Mouse (Mus musculus): ENCODE data around the gene Sfmbt2. TPM values are rescaled to one million over a fixed set of nuclear protein-coding genes. Genes with fewer than 3 reads are reported as not detected.
"Not testable (repeated sequence)": the region's sequence is repeated elsewhere in the genome, so short reads cannot be mapped to it uniquely, and the experiment has no call there.

The Sfmbt2 gene
- 1 to 10 TPM; 2.9 to 3.3 TPM for total RNA-seq (2021)
- long read RNA-seq = 0 reads

DNA sequence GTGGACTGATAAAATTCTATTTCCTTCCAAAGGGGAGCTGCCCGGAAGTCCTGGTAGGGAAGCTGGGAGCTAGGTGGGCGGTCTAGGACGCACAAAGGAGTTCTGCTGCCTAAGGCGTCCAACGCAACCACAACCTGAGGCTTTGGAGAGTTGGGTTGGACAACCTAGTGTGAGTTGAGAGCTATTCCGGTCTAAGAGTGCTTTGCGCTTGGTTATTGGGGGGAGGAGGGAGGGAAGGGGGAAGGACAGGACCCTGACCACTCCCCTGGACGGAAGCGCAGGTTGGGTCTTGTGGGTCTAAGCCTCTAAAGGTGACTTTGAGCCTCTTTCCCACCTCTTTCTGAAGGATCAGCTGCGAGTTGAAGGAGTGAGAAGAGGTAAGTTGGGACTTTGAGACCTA lies at the start of gene Sfmbt2:
Gene Sfmbt2, plus strand, starts transcription at position 335 of the 400 bp plus-strand sequence.
- no peak for DNase-seq (ENCODE audit: low spot score in 2 of 2)

DNA sequence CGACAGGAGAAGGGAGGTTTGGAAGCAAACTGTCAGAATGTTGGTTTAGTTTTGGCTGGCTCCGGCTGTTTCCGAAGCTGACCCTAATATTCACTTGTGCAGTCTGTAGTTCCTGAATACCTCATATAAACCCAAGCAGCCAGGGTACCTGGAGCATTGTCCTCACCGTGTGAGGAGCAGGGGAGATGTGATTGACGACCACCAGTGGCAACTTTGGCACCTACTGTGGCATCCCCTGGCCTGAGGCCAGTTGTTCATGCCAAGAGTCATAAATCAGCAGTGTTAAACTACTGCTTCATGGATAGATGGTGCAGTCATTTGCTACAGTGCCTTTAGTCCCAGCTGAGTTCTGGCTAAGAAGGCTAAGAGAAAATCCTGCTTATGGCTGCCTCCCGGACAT lies 49.2 kb upstream of the Sfmbt2 start:
- DNase-seq (ENCODE audit: low spot score in 2 of 2) = no peak

DNA sequence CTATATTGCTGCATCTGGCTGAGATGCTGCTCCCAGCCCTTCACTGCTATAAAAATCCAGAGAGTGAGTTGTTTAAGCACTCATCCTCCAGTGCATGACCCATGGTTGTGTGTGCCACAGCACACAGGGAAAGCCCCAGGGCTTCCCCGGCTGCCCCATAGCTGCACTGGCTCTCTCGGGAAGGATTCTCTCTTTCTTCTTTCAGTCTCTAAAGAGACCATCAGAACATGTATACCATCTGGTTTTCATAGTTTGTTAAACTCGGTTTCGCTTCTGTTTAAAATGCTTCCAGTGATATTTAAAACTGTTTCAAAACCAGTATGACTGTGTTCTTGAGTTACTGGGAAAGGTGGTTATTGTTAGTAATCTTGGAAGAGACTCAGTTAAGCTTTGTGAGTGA lies 47.1 kb upstream of the Sfmbt2 start:
- no peak for DNase-seq (ENCODE audit: low spot score in 2 of 2)

DNA sequence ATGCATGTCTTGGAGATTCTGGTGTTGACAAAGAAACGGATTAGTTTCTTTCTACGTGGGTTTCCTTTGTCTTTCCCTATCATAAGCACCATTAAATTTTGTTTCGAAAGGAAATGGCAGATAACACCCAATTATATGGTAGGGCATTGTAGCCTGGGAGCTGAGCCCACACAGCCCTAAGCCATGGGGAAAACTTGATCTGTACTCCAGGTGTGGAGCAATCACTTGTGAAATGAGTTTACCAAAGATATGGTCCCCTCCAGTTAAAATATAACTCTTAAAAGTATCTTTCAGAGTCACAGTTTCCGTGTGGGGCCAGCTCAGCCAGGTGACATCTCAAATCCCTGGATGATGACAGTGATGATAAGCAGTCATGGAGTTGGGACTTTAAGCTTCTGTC lies 45.3 kb upstream of the Sfmbt2 start:
- no peak for DNase-seq (ENCODE audit: low spot score in 2 of 2)

DNA sequence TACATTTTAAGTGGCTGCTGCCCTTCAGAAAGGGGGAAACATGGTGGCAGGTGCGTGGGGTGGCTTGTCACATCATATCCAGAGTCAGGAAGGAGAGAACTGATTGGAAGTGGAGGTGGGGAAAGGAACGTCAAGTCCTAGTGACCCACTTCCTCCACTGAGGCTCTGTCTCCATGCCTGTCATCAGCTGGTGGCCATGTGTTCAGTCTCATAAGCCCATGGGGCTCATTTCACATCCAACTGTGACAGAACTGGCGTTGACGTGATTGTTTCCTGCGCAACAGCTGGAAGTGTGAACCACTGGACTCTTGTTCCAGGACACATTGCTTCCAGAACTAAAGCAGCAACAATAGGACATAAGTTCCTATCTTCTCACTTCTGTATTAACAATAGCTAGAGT lies 40.1 kb upstream of the Sfmbt2 start:
- DNase-seq (ENCODE audit: low spot score in 2 of 2) = no peak

DNA sequence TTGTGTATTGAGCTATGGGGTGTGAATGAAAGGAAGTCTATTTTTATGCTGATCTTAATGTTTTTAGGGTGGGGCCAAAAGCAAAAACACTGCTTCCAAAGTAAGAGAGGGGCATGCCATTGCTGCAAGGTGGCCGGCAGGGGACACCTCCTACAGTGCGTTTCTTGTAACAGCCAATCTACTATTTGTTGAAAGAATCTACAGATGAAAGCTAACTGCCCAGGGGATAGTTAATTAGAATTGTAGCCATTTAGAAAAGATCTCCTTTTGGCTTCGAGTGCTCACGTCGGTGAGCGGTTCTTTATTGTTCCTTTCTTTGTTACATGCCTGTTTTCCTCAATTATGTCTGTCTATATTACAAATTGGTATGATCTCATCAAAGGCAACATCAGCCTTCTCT lies 36.0 kb upstream of the Sfmbt2 start:
- DNase-seq (ENCODE audit: low spot score in 2 of 2) = no peak

DNA sequence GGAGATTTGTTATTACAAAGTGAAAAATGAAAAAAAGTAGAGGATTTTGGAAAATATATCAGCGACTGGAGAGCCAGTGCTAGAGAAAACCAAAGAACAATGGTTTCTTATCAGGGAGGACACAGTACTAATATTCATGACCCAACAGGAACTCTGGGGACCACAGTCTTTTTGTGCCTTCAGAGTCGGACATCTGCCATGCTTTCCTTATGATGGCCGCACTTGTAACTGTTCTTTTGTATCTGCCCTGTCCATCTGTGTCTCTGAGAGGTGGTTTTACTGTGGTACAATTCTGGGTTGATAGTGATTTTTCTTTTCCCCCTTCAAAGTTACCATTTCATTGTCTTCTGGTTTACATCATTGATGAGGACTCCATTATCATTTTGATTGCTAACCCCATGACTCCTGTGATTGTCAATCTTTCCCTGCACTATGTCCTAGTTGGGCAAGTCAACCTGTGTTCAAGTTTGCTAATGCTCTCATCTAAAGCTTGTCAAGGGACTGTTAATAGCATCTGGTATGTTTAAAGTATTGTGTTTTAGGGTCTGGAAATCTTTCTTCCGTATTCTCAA lies 35.2 kb upstream of the Sfmbt2 start:
- DNase-seq (ENCODE audit: low spot score in 2 of 2) = no peak

DNA sequence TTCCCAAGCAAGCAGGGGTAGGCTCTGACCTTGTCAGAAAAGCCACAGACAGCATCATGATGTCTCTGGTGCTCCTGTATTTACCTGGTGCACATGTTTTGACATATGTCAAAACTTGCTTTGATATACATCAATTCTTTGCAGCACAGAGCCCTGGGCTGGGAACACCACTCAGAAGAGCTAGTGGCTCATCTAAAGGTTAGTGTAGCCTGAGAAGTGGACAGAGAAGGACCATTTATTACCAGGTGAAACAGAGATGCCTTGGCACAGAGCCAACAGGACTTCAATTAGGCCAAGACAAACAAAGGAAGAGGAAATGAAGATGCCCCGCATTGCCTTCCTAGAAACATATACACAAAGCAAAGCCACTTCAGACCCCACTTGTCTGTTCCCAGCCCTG lies 30.3 kb upstream of the Sfmbt2 start:
- DNase-seq (ENCODE audit: low spot score in 2 of 2) = no peak

DNA sequence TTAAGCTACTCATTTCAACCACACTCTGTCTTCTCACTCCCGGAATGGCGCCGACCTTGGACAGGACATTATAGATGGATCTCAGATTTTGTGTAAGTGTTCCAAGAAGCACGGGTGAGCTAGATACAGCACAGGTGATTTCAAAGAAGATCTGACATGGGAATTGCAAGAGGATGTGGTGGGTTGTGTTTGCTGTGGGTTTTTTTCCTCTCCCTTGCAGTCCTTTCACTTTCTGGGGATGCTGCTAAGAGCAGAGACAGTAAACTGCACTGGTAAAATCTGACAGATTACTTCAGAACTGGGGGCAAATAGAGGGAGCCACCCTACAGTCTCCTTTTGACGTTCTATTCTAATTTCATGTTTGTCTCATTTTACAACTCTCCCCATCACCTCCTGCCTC lies 26.8 kb upstream of the Sfmbt2 start:
- no peak for DNase-seq (ENCODE audit: low spot score in 2 of 2)

DNA sequence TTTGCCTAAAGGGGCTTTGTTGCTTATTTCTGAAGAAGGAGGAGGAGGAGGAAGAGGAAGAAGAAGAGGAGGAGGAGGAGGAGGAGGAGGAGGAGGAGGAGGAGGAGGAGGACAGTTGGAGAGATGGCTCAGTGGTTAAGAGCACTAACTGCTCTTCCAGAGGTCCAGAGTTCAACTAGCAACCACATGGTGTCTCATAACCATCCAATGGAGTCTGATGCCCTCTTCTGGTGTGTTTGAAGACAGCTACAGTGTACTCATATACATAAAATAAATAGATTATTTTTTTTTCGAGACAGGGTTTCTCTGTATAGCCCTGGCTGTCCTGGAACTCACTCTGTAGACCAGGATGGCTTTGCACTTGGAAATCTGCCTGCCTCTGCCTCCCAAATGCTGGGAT lies 26.2 kb upstream of the Sfmbt2 start:
- not testable (repeated sequence) for DNase-seq (ENCODE audit: low spot score in 2 of 2)

DNA sequence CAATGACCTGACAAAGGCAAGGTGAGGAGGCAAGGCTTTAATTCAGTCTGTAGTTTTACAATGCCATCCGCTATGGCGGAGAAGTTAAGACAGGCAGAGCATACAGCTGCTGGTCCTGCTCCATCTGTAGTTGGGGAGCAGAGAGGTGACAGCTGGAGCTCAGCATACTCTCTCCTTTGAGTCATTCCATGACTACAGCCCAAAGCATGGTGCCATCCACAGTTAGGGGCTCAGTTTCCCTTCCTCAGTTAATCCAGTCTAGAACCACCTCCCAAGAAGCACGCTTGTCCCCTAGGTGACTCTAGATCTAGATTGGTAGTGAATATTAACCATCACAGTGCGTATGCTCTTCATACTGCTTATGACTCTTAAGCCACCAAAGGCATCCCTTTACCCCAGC lies 23.1 kb upstream of the Sfmbt2 start:
- no peak for DNase-seq (ENCODE audit: low spot score in 2 of 2)

DNA sequence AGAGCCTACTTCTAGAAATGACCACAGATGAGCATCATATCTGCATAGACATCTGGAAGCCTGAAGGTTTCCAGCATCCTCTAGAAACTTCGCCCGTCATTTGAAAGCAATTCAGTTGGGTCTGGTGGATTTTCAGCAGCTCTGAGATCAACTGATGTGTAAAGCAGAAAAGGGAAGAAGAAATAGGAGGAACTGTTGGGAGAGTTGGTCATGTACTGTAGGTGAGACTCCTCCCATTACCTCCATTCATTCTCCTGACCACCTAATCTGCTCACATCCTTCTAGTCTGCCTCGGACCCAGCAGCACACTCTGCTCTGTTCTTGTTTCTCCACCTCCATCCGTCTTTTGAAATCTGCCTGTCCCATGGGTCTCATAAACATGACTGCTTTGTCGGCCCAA lies 22.3 kb upstream of the Sfmbt2 start:
- DNase-seq (ENCODE audit: low spot score in 2 of 2) = no peak

DNA sequence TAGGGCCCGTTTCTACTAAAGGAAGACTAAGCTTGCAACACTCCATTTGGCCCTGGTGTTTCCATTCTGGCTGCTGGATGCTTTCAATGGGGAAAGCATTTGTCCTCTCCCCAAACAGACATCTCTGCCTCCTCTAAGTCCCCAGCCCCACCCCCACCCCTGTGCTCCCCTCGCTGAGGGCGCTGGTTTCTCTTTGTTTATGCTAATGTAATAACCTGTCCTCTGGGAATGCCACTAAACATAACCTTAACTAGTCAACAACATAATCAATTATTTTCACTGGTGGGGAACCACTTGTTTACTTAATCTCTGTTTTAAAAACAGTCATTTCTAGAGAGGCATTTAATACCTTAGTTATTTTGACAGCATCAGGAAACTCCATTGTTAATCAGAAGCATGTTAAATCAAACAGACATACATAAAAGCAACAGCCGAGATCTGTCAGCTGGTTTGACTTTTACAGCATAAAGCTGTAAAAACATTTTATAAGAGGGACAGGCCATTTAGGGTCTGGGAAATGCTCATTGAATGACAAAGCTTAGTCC lies 20.0 kb upstream of the Sfmbt2 start:
- no peak for DNase-seq (ENCODE audit: low spot score in 2 of 2)

DNA sequence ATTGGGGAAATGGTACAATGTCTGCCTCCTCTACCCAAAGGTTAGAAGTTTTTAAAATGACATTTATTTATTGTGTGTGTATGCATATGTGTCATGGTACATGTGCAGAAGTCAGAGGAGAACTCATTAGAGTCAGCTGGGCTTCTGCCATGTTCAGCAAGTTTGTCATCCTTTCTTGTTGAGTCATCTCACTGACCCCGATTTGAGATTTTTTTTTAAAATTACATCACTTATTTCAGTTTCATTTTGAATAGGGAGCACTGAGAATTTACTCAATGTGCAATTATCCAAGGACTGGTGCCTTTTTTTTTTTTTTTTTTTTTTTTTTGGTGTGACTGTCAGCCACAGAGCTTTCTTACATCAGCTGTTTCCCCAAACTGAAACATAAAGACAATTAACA lies 19.2 kb upstream of the Sfmbt2 start:
- no peak for DNase-seq (ENCODE audit: low spot score in 2 of 2)

DNA sequence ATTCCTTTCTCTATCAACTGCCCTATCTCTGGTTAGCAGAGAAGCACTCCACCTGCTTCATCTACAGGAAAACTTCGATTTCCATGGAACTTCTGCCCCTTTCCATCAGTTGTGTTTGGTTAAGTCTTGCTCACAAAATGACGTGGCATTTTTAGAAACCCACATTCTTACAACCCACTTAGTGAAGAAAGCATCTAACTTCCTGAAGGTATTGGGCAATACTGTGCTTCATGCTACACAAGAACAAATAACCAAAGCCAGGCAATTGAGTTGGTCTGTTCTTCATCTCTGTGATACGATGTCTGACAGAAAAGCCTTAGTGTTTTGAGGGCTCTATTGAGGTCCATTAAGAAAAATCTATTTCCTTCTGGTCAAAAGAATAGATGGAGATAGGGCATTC lies 17.4 kb upstream of the Sfmbt2 start:
- DNase-seq (ENCODE audit: low spot score in 2 of 2) = no peak

DNA sequence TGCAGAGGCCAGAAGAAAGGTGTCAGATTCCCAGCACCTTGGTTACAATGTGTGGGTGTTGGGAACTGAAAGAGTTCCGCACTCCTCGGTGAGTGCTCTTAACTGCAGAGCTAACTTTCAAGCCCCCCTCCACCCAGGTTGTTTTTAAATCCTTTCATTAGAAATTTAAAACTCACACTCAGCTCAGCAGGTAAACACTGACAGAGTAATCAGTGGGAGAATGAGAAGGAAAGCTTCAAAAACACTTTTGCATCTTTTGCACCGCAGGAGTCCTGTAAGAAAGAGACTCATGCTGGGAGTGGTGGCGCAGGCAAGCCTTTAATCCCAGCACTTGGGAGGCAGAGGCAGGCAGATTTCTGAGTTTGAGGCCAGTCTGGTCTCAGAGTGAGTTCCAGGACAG lies 16.4 kb upstream of the Sfmbt2 start:
- DNase-seq (ENCODE audit: low spot score in 2 of 2) = no peak

DNA sequence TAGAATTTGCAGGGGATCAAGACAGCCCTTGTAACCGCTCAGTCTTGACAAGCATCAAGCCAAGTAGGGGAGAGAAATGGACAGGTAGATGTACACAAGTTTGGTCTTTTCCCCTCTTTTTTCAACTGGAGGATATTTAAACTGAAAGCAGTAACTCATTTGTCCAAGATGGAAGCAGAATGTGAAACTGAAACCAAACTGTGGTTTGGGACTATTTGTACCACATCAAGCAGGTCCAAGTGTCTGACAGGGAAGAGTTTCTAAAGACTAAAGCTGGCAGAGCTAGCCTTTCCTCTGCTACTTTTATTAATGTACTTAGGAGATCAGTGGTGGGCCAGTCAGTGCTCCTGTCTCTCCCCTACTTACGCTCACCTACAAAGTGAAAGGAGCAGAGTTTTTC lies 10.4 kb upstream of the Sfmbt2 start:
- no peak for DNase-seq (ENCODE audit: low spot score in 2 of 2)

DNA sequence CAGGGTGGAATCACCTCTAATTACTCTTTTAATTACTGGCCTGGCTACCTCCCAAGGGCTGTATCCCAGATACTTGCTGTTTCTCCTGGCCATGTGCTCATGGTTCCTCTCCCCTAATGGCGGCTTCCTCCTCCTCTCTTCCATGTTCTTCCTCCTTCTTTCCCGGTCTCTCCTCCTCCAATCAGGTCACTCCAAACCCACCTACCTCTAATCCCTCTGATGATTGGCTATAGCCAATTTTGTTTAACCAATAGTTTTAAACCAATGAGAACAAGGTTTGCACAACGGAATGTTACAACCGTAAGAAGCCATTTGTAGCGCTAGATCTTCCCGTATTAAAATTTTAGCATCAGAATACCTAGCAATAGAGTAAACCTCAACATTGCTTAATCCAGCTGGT lies 5.2 kb upstream of the Sfmbt2 start:
- no peak for DNase-seq (ENCODE audit: low spot score in 2 of 2)

DNA sequence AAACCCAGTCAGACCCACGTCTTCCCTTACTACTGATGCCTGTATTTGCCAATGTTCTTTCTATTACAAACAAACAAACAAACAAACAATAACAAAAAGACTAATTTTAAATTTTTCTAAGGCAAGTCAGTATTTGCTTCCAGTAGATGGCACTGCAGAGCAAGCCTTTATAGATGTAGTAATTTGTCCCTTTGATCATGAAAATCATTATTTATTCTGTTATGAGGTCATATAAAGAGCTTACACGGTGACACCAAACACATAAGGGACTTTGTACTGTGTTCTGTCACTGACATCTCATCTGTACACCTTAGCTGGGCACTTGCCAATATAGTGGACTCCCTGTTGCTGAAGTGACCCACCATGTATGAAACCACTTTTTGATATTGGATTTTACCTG lies 4.0 kb upstream of the Sfmbt2 start:
- peak in 1 of 2 experiments; percentile 33 for DNase-seq (ENCODE audit: low spot score in 2 of 2)

DNA sequence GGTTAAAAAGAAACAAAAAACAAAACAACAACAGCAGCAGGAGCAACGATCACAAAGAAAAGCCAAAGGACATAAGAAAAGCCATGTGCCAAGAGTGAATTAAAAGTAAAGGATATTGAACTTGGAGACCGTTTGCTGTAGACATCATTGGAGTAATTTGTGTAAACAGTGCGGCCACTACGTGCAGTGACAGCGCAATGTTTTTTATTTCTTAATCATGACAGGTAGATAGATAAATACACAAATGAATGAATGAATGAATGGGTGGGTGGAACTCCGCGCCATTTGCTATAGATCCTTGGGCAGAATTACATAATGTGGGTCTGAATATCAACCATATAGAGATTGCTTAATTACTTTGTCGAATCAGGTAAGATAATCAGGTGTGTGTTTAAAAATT lies 634 bp upstream of the Sfmbt2 start:
- DNase-seq (ENCODE audit: low spot score in 2 of 2) = no peak

DNA sequence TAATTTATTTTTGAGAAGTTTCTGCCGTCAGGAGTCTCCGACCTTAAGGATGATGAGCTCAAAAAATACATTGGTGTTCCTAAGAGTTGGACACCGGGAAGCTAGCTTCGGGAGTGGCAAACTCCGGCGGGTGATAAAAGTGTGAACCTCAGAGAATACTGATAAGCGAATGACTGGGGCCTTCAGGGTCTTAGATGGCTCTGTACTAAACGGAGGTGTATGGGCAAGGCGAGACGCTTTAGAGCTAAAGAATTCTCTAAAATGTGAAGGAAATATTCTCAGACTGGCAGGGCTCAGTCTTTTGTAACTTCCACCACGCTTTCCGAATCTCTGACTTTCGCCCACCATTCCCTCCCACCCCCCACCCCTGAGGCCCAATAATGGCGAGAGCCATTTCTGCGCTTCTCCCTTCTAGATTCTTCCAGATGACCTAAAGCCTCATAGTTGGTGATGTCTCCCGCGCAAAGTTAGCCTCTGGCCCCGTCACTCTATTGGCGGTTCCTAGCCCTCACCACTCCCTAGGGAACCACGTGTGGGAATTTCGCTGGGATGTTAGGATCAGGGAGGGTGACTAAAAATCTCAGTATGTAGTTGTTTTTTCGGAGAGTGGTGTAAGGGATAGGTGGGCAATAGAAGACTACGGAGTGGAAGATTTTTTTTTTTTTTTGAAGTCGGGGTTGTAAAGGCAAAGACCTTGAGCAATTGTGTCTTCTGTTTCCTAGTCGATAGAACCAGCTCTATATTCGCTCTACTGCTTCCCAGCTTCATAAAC lies 563 bp downstream of the Sfmbt2 start:
- DNase-seq (ENCODE audit: low spot score in 2 of 2) = no peak

DNA sequence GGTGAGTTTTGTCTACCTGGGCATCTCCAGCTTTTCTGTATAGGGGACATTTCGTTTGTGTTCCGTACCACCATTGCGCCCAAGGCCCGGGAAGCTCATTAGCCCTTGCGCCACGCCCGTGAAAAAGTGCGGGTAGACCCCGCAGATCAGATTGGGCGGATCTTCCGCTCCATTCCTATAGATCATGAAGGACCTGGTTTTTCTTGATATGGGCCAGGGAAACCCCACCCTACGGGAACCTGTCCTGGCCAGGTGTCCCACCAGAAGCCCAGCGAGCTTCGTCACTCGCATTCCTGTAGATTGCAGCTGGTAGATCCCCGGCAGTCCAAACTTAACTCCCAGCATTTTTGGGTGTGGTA lies 1.1 kb downstream of the Sfmbt2 start:
- no peak for DNase-seq (ENCODE audit: low spot score in 2 of 2)

DNA sequence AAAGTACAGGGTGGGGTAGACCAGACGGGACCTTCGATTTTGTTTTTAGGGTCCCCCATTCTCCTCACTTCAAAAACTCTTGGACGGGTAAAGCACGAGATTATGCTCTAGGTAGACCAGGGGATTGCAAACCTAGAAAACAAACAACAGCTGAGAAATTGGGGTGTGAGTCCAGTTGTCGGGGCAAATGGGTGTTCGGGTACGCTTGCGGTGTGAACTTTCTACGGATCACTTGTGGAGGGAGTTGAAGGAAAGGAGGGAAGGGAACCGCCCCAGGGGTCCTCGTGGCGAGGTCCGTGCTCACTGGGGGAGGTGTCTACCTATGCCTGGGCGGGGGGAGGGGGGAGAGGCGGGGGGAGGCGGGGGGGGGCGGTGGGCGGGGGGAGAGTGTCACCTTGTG lies 1.6 kb downstream of the Sfmbt2 start:
- no peak for DNase-seq (ENCODE audit: low spot score in 2 of 2)

All from layer of hippocampus, adult 18-20 months (tissue).